Mouse (Mus musculus) myocyte (in vitro differentiated cells): ENCODE results near the gene Gm10382. TPM values are rescaled to one million over a fixed set of nuclear protein-coding genes. Genes with fewer than 3 reads are reported as not detected.
"Not testable (repeated sequence)": the region's sequence is repeated elsewhere in the genome, so short reads cannot be mapped to it uniquely, and the experiment has no call there.

Experiments
- H3K27me3 ChIP-seq: one replicate; pipeline ENCODE4 v1.6.1; 2011; ENCODE audit not compliant: control insufficient read depth, insufficient read depth, insufficient read length
- H3K36me3 ChIP-seq: one replicate; pipeline ENCODE4 v1.6.1; 2011; ENCODE audit not compliant: control insufficient read depth, insufficient read depth
- H3K4me2 ChIP-seq: one replicate; pipeline ENCODE4 v1.6.1; 2011; ENCODE audit warnings: low read depth, control low read depth
- H3K4me3 ChIP-seq: one replicate; pipeline ENCODE4 v1.5.1; 2011; ENCODE audit warnings: mild to moderate bottlenecking, control low read depth, moderate library complexity
- H3K79me2 ChIP-seq: one replicate; pipeline ENCODE4 v1.6.1; 2011; ENCODE audit not compliant: control insufficient read depth, insufficient read depth
- H3ac ChIP-seq: one replicate; pipeline ENCODE4 v1.6.1; 2011; ENCODE audit not compliant: control insufficient read depth, insufficient read length
- CEBPB ChIP-seq: IDR thresholded peaks from 2 replicates; pipeline ENCODE4 v1.6.1; 2011; ENCODE audit warnings: mild to moderate bottlenecking, moderate library complexity; ENCODE audit not compliant: poor library complexity, insufficient read depth, severe bottlenecking
- E2F4 ChIP-seq: IDR thresholded peaks from one replicate; pipeline ENCODE4 v1.6.1; 2011; ENCODE audit warnings: mild to moderate bottlenecking, control low read depth, moderate library complexity; ENCODE audit not compliant: insufficient read depth
- MAX ChIP-seq: IDR thresholded peaks from one replicate; pipeline ENCODE4 v1.6.1; 2011; ENCODE audit warnings: low read depth, mild to moderate bottlenecking, control low read depth
- MYOD1 ChIP-seq, 3 experiments: IDR thresholded peaks; one replicate each; pipeline ENCODE4 v1.6.1; 2011; ENCODE audit warnings: control low read depth in 2 of 3, low read depth in 2 of 3, mild to moderate bottlenecking in 2 of 3, moderate library complexity in 1 of 3; ENCODE audit not compliant: insufficient read length in 2 of 3, control insufficient read depth in 1 of 3
- MYOG ChIP-seq, 3 experiments: IDR thresholded peaks; one replicate each; pipeline ENCODE4 v1.6.1; 2011; ENCODE audit warnings: control low read depth in 2 of 3, low read depth in 2 of 3, mild to moderate bottlenecking in 2 of 3; ENCODE audit not compliant: insufficient read length in 2 of 3, control insufficient read depth in 1 of 3, insufficient read depth in 1 of 3
- POLR2A ChIP-seq: IDR thresholded peaks from one replicate; pipeline ENCODE4 v1.6.1; 2011; ENCODE audit warnings: low read depth, mild to moderate bottlenecking, control low read depth, moderate library complexity; ENCODE audit not compliant: insufficient read length
- POLR2AphosphoS2 ChIP-seq: IDR thresholded peaks from one replicate; pipeline ENCODE4 v1.6.1; 2011; ENCODE audit warnings: low read depth, control low read depth; ENCODE audit not compliant: insufficient read length
- REST ChIP-seq: IDR thresholded peaks from one replicate; pipeline ENCODE4 v1.6.1; 2011; ENCODE audit warnings: mild to moderate bottlenecking, control low read depth, moderate library complexity; ENCODE audit not compliant: insufficient read depth, insufficient read length
- SRF ChIP-seq: IDR thresholded peaks from one replicate; pipeline ENCODE4 v1.6.1; 2011; ENCODE audit warnings: low read depth; ENCODE audit not compliant: control insufficient read depth, insufficient read length
- TCF12 ChIP-seq: IDR thresholded peaks from one replicate; pipeline ENCODE4 v1.6.1; 2011; ENCODE audit warnings: mild to moderate bottlenecking, control low read depth; ENCODE audit not compliant: poor library complexity, insufficient read depth, severe bottlenecking
- TCF3 ChIP-seq: IDR thresholded peaks from one replicate; pipeline ENCODE4 v1.6.1; 2011; ENCODE audit warnings: low read depth, control low read depth; ENCODE audit not compliant: insufficient read length
- USF1 ChIP-seq: IDR thresholded peaks from one replicate; pipeline ENCODE4 v1.6.1; 2011; ENCODE audit warnings: low read depth, mild to moderate bottlenecking, control low read depth, moderate library complexity
- polyA plus RNA-seq: library from polyadenylated mRNA; unstranded; fragments of >200 nt; fragmentation: generic; extraction: Trizol; gene quantifications from one replicate; pipeline ENCODE4 v1.2.1, GENCODE M21; 2012; ENCODE audit warnings: missing spikeins

The Gm10382 gene
- polyA plus RNA-seq, 1 experiment, result 1.9 TPM

DNA sequence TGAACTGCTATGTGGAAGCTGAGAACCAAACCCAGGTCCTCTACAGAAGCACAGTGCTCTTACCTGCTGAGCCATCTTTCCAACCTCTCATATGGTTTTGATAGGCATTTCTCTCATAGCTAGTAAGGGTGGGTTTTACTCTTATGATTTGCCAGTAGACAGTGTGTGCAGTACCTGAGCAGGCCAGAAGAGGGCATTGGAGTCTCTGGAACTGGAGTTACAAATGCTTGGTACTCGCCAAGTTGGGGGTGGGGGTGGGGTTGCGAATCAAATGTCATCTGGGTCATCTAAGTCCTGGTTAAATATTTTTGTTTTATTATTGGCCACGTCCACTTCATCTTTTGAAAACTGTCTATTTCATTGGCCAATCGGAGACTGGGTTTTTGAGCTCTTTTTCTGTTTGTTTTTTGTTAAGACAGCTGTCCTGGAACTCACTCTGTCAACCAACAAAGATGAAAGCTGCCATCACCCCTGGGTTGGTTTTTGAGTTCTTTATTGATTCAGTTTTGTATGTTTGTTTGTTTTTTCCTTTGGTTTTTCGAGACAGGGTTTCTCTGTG lies 22.9 kb downstream of the Gm10382 start:
- Histone ChIP-seq H3K27me3 (no peaks in the 10 kb centered on the region), H3K79me2 (no peaks in the 10 kb centered on the region), H3K4me3 (no peak overlapping the region), H3K4me2 (no peak overlapping the region), H3ac (no peak overlapping the region), H3K36me3 (no peaks in the 10 kb centered on the region)
- no peak for TF ChIP-seq POLR2AphosphoS2
- no peak for TF ChIP-seq CEBPB
- TF ChIP-seq REST, result no peak
- no peak for TF ChIP-seq POLR2A
- no peak for TF ChIP-seq MYOD1 (IDR thresholded peaks at IDR 0.05; ENCODE audit: control insufficient read depth in 1 of 3, insufficient read length in 2 of 3, low read depth in 2 of 3)
- TF ChIP-seq MAX, result no peak
- no peak for TF ChIP-seq MYOG (IDR thresholded peaks at IDR 0.05; ENCODE audit: control insufficient read depth in 1 of 3, insufficient read depth in 1 of 3, insufficient read length in 2 of 3, low read depth in 2 of 3)
- no peak for TF ChIP-seq TCF12
- TF ChIP-seq E2F4, result no peak
- no peak for TF ChIP-seq USF1
- TF ChIP-seq SRF, result no peak
- no peak for TF ChIP-seq TCF3

DNA sequence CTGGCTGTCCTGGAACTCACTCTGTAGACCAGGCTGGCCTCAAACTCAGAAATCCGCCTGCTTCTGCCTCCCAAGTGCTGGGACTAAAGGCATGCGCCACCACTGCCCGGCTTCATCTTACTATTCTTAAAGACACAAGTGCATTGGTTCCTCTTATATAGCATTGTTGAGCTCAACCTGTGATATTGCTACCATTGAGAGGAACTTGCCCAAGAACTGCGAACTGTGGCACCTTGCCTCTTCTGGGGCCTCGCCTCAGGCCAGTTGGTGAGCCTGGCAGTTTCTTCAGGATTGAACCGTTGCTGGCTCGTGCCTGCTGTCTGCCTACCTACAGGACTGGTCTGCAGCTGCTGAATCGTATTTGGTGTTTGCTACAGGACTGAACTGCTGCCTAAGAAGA lies 23.4 kb downstream of the Gm10382 start:
- not testable (repeated sequence) for H3K36me3 ChIP-seq, H3K27me3 ChIP-seq, H3ac ChIP-seq, H3K4me2 ChIP-seq, H3K79me2 ChIP-seq, H3K4me3 ChIP-seq

- TF ChIP-seq TCF12, result no peak
- no peak for TF ChIP-seq MYOD1 (IDR thresholded peaks at IDR 0.05; ENCODE audit: control insufficient read depth in 1 of 3, insufficient read length in 2 of 3, low read depth in 2 of 3)
- TF ChIP-seq CEBPB, result no peak
- TF ChIP-seq SRF, result no peak
- no peak for TF ChIP-seq E2F4
- TF ChIP-seq TCF3, result no peak
- TF ChIP-seq REST, result no peak
- no peak for TF ChIP-seq POLR2A
- no peak for TF ChIP-seq POLR2AphosphoS2
- TF ChIP-seq MYOG (IDR thresholded peaks at IDR 0.05; ENCODE audit: control insufficient read depth in 1 of 3, insufficient read depth in 1 of 3, insufficient read length in 2 of 3, low read depth in 2 of 3), result no peak
- no peak for TF ChIP-seq USF1
- no peak for TF ChIP-seq MAX
- no peaks in the 10 kb centered on the region for H3K36me3 ChIP-seq
- H3K4me3 ChIP-seq, result no peak overlapping the region
- H3K27me3 ChIP-seq, result no peaks in the 10 kb centered on the region
- no peak overlapping the region for H3K4me2 ChIP-seq
- H3ac ChIP-seq, result no peak overlapping the region
- no peaks in the 10 kb centered on the region for H3K79me2 ChIP-seq
Observed at GRCm38 (mm10) chr5:125413763-125414162, 24.6 kb downstream of the Gm10382 start.

GRCm38 (mm10) chr5:125416183-125416582 lies 27.1 kb downstream of the Gm10382 start:
- Histone ChIP-seq H3ac (no peak overlapping the region), H3K27me3 (no peaks in the 10 kb centered on the region), H3K4me3 (no peak overlapping the region), H3K79me2 (no peaks in the 10 kb centered on the region), H3K4me2 (no peak overlapping the region), H3K36me3 (peaks cover 13% of the 10 kb centered on the region)
- TF ChIP-seq REST (no peak), MYOG (IDR thresholded peaks at IDR 0.05; ENCODE audit: control insufficient read depth in 1 of 3, insufficient read depth in 1 of 3, insufficient read length in 2 of 3, low read depth in 2 of 3) (no peak), USF1 (no peak), MYOD1 (IDR thresholded peaks at IDR 0.05; ENCODE audit: control insufficient read depth in 1 of 3, insufficient read length in 2 of 3, low read depth in 2 of 3) (no peak), POLR2AphosphoS2 (no peak), TCF12 (no peak), TCF3 (no peak), SRF (no peak), MAX (no peak)

DNA sequence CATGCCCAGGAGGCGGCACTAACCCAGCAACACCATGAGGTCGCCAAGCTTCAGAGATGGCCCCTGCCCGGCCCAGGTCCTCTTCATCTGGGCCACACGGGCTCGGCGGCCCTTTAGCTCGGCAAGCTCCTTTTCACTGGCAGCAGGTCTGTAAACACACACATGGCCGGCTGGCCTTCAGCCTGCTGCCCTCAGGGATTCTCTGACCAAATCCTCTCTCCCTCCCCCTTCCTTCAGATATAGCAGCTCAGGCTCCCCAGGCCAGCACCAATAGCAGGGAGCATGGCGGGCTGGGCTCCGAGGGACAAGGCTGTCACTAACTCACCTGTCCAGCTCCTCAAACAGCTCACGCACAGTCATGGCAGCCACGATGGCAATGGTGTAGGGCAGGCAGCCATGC lies 29.5 kb downstream of the Gm10382 start:
- TF ChIP-seq POLR2A, result no peak
- TF ChIP-seq SRF, result no peak
- TF ChIP-seq MAX, result no peak
- no peak for TF ChIP-seq MYOG (IDR thresholded peaks at IDR 0.05; ENCODE audit: control insufficient read depth in 1 of 3, insufficient read depth in 1 of 3, insufficient read length in 2 of 3, low read depth in 2 of 3)
- no peak for TF ChIP-seq E2F4
- TF ChIP-seq MYOD1 (IDR thresholded peaks at IDR 0.05; ENCODE audit: control insufficient read depth in 1 of 3, insufficient read length in 2 of 3, low read depth in 2 of 3), result no peak
- no peak for TF ChIP-seq CEBPB
- TF ChIP-seq TCF3, result no peak
- no peaks in the 10 kb centered on the region for H3K79me2 ChIP-seq
- H3K4me3 ChIP-seq, result no peak overlapping the region
- H3K27me3 ChIP-seq, result no peaks in the 10 kb centered on the region
- H3K4me2 ChIP-seq, result no peak overlapping the region
- no peak overlapping the region for H3ac ChIP-seq
- H3K36me3 ChIP-seq, result peaks cover 23% of the 10 kb centered on the region

DNA sequence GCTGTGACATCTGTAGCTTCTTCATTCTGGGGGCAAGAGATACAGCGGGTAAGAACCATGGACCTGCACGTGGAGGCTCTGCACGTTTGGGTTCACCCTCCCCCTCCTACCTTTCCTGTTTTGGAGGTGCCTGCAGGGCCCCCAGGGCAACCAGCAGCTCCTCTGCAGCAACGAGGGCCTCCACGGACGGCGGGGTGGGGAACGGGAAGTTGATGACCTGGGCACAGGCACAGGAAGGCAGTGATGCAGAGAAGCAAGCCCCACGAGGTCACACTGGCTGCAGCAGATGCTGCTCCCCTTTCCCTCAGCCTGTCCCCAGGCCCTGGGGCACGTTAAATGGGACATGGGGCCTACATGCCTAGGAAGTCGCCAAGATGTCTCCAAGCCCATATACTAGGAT lies 30.0 kb downstream of the Gm10382 start:
- Histone ChIP-seq H3K36me3 (peaks cover 23% of the 10 kb centered on the region), H3K79me2 (no peaks in the 10 kb centered on the region), H3K4me3 (no peak overlapping the region), H3K27me3 (no peaks in the 10 kb centered on the region), H3K4me2 (no peak overlapping the region), H3ac (no peak overlapping the region)
- TF ChIP-seq E2F4 (no peak), CEBPB (no peak), TCF12 (no peak), MAX (no peak), MYOD1 (IDR thresholded peaks at IDR 0.05; ENCODE audit: control insufficient read depth in 1 of 3, insufficient read length in 2 of 3, low read depth in 2 of 3) (no peak), POLR2AphosphoS2 (no peak), USF1 (no peak)
